Mouse (Mus musculus): ENCODE measurements around the gene Ntm.

The Ntm gene

DNA sequence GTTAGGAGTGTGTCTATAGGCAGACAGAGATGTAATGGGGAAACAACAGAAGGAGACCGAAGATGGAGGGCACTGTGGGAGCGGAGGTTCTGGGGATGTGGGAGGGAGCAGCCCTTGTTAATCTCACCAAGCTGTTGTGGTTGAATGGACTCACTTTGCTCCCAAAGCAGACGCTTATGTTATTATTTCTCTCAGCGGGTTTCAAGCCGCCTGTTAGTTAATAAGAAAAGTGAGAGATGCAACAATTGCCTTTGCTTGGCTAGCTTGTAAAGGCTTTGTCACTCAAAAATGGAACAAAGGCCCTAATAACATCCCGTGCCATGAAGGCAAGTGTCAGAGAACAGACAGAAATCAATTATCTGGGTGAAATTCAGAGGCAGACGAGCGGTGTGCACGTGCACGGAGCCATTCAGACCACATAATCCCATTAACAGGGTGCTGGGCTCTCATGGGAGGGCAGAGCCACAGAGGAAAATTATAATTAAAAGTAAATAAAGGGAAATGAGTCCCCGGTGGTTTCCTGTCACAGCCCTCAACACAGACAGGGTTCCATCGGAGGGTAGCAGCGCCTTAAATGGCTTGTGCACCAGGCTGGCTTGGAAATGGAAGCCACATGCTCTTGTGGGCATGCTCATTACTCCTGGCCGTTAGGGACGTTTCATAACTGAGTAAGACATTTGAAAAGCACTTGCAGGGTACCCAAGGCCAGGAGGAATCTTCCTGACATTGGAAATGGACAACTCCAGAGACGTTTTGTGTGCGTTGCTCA lies 448.2 kb downstream of the Ntm start:
- DNase-seq (ENCODE audit: low read depth, low spot score): no peak

DNA sequence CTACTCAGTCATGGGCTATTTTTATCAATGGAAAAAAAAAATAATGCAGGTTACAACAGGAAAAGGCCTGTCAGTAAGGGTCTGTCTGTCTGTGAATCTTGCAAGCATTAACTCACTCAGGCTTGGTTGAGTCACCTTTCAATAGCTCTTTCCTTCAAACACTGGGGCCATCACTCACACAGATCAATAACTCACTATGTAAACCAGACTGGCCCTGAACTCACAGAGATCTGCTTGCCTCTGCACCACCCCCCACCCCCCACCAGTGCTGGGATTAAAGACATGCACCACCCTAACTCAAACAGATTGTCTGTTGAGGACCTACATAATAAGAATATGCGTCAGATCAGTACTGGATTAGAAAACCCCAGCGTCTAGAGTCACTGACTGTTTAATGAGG lies 466.9 kb downstream of the Ntm start:
- DNase-seq (ENCODE audit: low read depth, low spot score): no peak

DNA sequence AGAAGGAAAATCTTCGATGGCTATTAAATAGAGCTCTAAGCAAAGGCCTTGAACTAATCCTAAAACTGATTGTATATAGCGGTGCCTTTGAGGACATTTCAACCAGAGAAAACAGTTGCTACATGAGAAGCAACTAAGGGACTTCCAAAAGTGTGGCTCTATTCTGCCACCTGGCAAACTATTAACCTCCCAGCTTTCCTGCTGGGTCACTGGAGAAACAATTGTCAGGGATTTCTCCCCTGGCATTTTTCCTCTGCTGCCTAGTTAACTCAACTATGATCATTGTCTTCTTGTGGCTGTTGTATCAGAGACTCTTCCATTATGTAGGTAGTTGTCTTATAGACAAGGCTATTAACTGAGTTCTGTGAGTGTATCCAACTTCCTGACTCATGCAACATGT lies 480.7 kb downstream of the Ntm start:
- no peak for DNase-seq (ENCODE audit: low read depth, low spot score)

DNA sequence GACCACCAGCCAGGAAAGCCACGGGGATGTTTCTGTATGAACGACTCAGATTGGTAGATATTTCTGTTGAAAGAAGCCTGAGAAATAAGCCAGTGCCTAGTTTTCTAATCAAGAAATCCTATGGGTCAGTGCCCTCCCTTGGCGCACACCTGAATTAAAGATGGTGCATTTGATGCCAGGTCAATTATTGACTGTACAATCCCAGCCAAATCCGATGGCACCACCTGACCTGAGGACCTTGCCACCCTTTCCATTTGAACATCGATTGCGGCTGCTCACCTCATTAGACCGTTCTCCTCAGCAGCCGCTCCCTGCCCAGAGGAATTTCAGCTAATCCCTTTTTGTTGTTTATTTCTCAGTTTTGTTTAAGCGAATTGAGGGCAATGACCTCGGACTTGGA lies 483.9 kb downstream of the Ntm start:
- DNase-seq (ENCODE audit: low read depth, low spot score): no peak

DNA sequence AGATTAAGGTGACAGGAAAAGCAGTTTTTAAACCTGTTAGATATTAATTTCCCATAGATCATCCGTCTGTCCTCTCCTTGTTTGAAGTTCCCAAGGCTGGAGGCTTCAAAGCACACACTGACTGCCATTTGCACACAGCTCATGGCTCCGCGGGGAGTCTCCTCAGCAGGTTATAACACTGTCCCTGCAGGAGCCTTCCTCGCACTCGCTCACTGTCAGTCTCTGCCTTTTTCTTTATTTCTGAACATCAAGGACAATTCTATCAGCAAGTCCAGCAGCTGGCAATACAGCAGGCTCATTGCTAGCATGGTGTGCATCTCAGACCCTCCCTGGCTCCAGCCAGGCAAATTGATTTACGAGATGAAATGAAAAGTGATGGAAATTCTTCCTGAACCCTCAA lies 485.7 kb downstream of the Ntm start:
- DNase-seq (ENCODE audit: low read depth, low spot score): no peak

DNA sequence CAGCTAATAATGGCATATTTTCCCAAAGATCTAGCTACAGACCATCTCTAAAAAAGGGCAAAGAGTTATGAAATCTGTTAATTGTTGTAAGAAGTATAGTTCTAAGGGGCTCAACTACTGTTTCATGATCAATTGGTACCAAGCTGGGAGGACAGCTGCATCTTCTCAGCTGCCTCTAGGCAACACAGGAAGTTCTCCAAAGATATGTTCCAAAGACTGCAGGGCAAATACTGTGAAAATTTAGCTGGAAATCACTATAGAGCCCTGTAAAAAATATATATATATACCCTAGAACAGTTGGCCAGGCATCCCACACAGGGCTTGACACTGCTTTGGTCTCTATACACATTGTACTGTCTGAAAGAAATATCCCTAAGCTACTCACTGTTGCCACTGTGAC lies 489.5 kb downstream of the Ntm start:
- DNase-seq (ENCODE audit: low read depth, low spot score): no peak

DNA sequence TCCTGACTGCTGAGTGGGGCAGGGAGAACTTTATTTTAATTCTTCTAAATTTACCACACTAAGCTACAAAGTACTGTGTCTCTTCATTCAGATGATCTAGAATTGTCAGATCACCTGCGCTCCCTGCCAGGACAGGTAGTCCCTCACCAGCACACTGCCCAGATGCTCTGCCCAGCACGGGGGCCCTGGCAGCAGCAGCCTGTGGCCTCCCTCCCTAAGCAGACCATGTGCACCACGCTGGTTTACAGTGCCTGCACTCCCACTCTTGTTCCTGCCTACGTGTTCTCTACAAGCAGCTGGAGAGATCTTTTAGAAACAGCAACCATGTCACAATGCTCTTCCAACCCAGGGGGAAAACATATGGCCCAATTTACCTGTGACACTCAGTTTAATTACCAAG lies 490.7 kb downstream of the Ntm start:
- no peak for DNase-seq (ENCODE audit: low read depth, low spot score)

DNA sequence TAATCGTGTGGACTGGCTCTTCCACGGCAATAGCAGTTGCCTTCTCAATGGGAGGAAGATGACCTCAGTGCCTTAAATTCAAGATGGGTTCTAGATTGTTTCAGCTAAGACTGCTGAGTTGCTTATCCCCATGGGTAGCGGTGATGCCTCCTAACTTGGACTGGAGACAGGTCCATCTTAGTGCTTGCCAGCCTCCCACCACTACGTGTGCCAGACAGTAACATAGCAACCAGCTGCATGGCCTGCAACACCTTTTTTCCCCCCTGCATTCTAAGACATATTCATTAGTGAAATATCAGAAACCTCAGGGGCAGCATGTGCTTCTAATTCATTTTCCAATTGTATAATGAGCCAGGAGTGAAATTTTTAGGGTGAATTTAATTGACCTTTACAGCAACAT lies 498.2 kb downstream of the Ntm start:
- no peak for DNase-seq (ENCODE audit: low read depth, low spot score)

DNA sequence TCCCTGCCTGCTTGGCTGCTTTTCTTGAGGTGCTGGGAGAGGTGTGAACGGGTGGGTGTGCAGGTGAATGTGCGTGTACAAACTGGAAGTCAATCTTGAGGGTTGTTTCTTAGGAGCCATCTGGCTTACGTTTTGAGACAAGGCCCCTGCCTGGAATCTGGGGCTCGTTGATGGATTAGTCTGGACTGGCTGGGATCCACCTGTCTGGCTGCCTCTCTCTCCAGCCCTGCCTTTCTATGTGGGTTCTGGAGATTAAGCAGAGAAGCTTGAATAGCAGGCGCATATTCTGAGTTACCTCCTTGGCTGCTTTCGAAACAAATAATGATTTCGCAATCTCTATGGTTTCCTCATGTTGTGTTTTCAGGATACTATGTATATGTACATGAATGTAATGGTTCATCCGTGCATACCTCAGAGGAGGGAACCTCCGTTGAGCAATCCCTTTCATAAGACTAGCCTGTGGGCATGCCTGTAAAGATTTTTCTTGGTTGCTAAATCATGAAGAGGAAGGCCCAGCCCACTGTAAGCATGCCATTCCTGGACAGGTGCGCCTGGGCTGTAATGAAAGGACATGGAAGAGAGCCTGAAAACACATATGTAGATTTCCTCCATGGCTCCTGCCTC lies 499.9 kb downstream of the Ntm start:
- no peak for DNase-seq (ENCODE audit: low read depth, low spot score)

DNA sequence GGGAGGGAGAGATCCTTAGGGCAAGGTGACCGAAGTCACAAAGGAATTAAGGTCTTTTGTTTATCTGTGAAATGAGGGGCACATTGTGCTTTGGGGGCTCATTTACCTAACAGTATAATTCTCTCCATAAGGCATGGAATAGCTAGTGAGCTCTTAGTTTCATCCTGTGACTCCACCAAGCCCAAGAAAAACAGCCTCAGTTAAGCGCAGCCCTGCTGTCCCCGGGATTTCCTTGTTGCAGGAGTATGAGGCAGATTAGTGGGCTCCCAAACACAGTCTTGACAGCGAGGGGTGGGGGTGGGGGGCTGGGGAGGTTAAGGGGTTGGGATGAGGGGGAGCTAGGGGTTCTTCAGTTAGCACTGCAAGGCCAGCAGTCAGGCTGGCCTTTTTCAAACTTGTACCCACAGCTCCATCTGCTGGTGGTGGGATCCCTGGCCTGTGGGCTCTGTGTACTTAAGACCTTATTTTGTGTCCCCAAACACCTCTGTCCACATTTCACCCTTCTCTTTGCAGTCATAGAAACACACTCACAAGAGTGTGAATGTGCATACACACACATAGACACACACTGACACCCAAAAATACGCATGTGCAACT lies 504.9 kb downstream of the Ntm start:
- peak; percentile 11 for DNase-seq (ENCODE audit: low read depth, low spot score)

DNA sequence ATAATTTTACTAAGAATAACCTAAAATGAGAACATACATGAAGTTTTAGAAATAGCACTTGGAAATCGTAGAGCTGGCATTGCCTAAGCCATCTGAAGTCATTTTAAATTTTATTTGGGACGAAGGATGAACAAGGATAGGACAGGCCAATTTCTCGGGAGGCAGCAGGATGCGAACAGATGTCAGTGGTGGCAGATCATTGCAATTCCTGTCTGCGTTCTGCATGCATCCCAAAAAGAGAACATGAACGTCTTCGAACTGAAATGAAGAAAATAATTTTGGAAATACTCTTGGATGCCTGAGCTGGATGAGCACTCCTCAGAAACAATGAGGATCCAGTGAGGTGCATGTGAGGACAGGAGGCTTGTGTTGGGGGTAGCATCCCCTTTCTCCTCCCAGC lies 506.9 kb downstream of the Ntm start:
- no peak for DNase-seq (ENCODE audit: low read depth, low spot score)

DNA sequence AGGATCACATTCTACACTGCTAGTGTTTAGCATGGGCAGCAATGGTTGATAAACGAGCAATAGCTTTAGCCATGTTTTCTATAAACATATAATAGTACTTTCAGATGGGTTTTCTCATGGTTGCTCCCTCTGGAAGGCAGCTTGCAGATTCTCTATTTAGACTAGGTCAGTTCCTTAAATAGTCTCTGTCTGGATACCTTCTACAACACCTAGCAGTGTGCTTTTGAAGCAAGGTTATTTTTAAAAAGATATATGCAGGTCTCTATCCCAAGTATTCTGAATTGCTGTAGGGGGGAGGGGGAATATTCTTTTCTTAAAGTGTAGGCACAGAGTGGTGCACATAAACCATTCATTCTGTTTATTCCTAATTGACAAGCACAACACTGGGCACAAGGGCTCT lies 511.7 kb downstream of the Ntm start:
- DNase-seq (ENCODE audit: low read depth, low spot score): no peak

DNA sequence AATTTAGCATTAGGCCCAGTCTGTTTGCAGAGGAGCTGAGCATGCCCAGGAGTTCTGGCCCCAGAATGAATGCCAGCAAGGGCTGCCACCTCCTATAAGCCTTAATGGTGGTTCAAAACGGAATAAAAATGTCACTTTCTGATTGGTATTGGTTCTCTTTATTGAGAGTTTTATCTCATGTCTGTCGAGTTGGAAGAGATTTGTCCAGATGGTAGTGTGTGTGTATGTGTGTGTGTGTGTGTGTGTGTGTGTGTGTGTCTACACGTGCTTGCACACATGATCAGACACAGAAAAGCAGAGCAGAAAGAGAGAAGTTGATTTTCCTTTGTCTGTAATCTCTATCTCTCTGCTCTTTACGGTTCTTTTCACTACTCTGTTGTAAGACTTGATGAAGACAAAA lies 518.9 kb downstream of the Ntm start:
- DNase-seq (ENCODE audit: low read depth, low spot score): no peak

DNA sequence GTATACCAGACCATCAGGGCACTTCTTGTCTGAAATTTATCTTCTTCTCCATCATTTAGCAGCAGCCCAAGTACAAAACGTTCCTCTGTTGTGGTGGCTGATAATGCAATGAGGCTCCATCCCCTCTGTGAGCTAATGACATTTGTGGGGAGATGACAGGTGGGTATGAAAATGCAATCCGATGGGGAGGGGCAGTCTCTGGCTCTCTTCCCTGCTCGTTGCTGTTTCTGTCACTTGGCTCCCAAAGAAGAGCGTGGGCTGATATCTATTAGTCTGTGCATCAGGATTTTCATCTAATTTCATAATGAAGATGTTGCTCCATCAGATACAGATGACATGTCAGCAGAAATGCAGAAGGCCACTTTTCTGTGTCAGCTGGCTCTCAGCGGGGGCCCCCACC lies 523.5 kb downstream of the Ntm start:
- no peak for DNase-seq (ENCODE audit: low read depth, low spot score)

DNA sequence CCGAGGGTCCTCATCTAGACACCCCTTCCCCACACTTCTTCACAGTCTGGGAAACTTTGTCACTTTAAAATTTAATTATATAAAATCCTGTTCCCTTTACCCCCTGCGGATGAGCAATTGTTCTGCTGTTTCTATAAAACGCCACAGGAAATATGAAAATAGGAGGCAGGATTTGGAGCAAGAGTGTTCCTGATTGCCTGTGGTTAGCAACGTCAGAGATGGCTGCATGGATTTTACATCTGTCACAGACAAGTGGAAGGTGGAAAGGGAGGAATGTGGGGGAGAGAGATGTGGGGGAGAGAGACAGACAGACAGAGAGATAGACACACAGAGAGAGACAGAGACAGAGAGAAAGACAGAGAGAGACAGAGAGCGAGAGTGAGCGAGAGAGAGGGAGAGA lies 528.3 kb downstream of the Ntm start:
- no peak for DNase-seq (ENCODE audit: low read depth, low spot score)

DNA sequence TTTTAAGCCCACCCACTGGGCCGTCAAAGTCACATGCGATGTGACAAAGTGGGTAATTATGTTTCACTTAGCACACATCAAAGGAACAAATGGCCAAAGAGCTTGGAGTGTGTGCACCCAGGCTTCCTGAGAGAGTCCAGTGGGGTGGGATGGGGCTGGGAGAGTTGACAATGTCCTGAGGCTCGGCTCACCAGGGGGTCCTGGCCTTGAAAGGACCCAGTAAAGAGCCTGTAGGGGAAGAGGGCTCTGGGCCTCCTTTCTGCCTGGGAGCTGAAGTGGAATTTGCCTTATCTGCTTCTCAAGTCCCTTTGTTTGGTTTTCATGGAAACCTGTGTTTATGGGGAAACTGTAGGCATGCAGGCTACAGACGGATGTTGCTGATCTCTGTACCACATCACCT lies 529.0 kb downstream of the Ntm start:
- peak; percentile 29 for DNase-seq (ENCODE audit: low read depth, low spot score)

DNA sequence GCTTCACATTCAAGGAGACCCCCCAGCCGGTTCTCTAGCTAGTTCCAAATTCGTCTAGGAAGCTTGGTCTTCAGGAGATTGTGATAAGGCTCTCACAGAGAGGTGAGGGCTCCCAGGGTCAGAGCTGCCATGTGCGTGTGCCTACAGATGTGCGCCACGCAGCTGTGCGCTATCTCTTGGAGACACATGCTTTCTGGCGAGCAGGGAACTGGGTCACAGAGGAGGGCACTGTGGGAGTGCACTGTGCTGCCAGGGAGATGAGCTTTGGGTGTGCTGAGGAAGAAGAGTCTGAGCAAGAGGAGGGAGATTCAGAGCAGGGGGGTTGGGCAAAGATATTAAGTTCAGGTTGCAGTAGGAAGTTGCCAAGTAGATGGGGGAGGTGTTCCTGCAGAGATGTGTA lies 529.8 kb downstream of the Ntm start:
- DNase-seq (ENCODE audit: low read depth, low spot score): no peak

DNA sequence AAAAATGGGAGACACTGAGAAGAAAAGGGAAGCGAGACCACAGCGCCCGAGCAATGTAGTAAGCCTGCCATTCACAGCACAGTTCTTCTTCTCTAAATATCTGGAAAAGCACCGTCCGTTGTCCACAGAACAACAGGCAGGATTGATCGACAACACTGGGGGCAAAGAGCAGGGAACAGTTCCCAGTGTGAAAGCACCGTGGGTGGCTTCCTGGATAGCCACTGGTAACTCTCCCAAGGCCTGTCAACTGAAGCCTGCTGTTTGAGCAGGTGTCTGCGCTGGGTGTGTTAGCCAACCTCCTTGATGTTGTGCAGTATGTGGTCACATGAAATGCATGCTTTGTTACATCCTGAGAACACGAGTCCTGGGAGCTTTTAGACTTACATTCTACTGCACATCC lies 531.4 kb downstream of the Ntm start:
- DNase-seq (ENCODE audit: low read depth, low spot score): no peak

DNA sequence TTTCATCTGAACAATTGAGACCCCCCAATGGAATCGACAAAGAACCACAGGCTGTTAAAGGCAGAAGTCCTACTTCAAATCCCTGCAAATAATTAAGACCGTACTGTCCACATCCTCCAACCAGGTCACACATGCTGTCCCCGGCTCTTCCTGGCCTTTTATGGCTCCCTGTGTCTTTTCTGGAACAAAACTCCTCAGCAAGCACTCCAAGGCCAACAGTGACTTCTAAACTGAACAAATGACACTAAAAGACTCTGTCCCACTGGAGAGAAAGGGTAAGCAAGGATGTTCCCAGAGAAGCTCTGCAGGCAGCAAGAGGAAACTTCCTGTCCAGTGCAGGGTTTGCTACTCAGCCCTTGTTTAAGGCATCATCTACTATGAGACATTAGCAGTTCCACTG lies 532.8 kb downstream of the Ntm start:
- DNase-seq (ENCODE audit: low read depth, low spot score): no peak

DNA sequence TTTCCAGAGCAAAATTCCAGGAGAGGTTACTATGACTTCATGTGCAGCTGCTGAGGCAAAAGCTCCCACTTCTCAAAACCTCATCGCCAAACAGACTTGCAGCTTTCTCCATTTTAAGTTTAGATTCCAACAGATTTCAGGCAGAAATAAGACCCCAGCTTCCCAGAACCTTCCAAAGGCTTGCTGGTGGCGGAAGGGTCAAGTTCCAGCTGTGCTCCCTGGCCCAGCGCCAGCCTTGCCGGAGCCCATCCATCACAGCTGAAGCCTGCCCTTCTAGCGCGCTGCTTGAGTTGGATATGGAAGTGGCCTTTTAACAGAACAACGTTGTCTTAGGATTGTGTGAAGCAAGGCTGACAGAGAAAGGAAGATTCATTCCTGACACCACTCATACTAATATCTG lies 534.6 kb downstream of the Ntm start:
- DNase-seq (ENCODE audit: low read depth, low spot score): no peak

DNA sequence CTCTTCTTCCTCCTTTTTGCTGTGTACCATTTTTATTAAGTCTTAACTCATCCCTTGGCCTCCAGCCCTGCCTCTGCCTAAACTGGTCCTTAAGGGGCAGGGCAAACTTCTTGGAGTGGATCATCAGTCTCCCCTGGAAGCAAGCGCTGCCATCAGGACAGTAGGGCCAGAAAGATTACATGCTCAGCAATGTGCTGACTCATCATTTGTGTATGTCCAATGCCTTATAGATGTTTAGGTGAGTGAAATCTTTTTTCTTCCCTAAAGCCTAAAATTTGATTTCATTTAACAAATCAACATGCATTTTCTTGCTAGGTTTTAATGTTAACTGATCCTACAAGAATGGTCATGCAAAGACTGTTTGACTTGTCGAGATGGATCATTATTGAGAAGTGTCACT lies 536.7 kb downstream of the Ntm start:
- no peak for DNase-seq (ENCODE audit: low read depth, low spot score)

DNA sequence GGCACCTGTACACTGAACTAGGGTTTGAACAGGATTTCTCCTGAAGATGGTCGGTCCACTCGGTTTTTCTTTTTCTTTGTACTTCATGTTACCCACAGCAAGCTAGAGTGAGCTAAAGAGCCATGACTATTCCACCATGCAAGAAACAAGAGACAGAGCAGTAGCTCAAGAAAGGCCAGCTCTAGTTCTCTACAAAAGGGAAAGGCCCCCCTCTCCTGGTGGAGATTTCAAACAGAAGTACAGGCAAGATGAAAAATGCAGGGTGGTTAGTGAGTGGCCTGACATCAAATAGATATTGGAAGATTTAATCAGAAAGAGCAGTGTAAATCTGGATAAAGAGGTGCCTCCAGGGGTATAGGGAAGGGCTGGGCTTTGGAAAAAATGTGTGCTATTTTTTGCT lies 547.4 kb downstream of the Ntm start:
- no peak for DNase-seq (ENCODE audit: low read depth, low spot score)

DNA sequence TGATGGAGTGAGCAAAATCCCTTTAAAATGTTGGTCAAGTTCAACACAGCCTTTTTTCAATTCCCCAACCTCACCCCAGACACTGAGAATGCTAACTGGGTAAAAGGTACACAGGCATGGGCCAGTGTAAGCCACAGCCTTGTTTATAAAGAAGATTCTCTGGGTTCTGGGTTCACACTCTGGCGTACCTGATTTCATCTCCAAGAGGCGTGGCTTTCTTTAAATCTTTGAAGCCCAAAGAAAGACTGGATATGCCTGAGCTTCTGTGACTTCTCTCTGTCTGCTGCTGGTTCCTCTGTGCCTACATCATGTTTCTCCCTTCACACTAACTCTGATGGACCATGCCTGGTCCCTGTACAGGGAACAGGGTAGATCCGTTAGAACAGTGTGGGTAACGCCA lies 549.8 kb downstream of the Ntm start:
- DNase-seq (ENCODE audit: low read depth, low spot score): no peak

Measured in WW6 (cell line).